Mouse (Mus musculus) heart, postnatal 25 days (tissue): ENCODE results near the gene Rassf3. TPM values are rescaled to one million over a fixed set of nuclear protein-coding genes. Genes with fewer than 3 reads are reported as not detected.

ENCODE experiments used
- DNase-seq: peaks from one replicate; pipeline ENCODE4 v3.0.0; 2022; ENCODE audit warnings: low spot score
- intact Hi-C: fragments of 180-260 bp; cut with DNase I; formaldehyde crosslinking; loops from one replicate; pipeline ENCODE4 v1.15.1; 2025
- total RNA-seq, 2 experiments: library from RNA; stranded (reverse); gene quantifications; 2 replicates each; pipeline ENCODE4 v1.2.3; 2021

Gene Rassf3
- total RNA-seq, 2 experiments from 2014 or later: 146 to 157 TPM

GRCm38 (mm10) chr10:121419640-121420470 is 56.3 kb downstream of the Rassf3 start:
- intact Hi-C loops: no loop called here
- DNase-seq: no peak

- intact Hi-C loops: no loop called here
- no peak for DNase-seq
These were observed 57.3 kb downstream of the Rassf3 start for GRCm38 (mm10) chr10:121418835-121419234.

- intact Hi-C loops: no loop called here
- no peak for DNase-seq
These were observed 62.0 kb downstream of the Rassf3 start for GRCm38 (mm10) chr10:121414127-121414526.

DNA sequence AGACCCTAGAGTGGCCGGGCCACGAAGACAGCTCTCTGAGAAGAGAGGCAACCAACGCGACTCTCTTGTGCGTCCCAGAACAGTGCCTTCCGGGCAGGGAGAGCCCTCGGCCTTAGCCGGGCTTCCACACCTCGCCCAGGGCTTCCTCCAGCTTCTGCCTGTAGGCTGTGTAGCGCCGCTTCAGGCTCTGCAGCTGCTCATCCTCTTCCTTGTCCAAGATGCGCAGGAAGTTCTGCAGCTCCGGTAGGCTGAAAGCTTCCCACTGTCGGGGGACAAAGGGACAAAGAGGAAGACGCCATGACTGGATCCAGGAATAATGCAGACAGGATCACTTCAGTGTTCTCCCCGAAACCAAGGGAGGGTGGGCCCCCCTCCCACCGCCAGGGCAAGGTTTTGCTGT is 63.3 kb downstream of the Rassf3 start:
- no peak for DNase-seq
- intact Hi-C loops: loop anchor here (2.0 kb wide), 1 partner anchor 14 kb away; no protein-coding TSS in a partner anchor

DNA sequence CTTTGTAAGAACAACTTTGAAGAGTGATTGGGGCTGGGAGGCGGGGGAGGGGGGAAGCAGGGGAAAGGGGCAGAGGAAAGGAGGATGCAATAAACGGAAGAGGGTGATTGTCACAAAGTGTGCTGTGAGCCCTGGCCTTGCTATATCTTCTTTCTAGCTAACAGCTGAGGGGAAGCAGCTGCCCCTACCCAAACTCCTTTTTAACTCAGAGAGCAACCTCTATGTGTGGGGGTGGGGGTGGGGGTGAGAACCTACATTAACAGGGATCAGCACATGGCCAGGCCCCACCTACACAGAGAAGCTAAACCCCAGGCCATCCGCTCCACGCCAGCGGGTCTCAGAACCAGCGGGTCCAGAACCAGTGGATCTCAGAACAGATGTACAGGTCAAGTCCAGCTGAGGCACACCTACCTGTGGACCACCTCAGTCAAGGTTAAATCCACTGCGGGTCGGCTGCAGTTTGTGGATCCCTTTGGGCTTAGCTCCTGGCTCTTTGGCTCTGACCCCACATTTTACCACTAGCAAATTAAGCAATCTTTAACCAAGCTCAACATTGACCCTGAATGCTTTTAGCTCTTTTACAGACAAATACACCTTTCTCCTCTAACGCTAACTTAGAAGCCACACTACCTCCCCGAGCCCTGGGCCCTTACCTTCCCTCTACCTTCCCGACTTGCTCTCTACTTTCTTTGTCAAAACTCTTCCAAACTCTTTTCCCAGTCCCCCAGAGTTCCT is 64.3 kb downstream of the Rassf3 start:
- intact Hi-C loops: loop anchor here (2.0 kb wide), 1 partner anchor 15 kb away; no protein-coding TSS in a partner anchor
- no peak for DNase-seq

GRCm38 (mm10) chr10:121409717-121410116 is 66.4 kb downstream of the Rassf3 start:
- DNase-seq: no peak
- intact Hi-C loops: loop anchor here (2.0 kb wide), 2 partner anchors 67 to 107 kb away; partner anchors contain the start of gene Rassf3

- intact Hi-C loops: no loop called here
- no peak for DNase-seq
These were observed 72.2 kb downstream of the Rassf3 start for GRCm38 (mm10) chr10:121403946-121404345.

GRCm38 (mm10) chr10:121403104-121403503 is 73.0 kb downstream of the Rassf3 start:
- no peak for DNase-seq
- intact Hi-C loops: no loop called here

DNA sequence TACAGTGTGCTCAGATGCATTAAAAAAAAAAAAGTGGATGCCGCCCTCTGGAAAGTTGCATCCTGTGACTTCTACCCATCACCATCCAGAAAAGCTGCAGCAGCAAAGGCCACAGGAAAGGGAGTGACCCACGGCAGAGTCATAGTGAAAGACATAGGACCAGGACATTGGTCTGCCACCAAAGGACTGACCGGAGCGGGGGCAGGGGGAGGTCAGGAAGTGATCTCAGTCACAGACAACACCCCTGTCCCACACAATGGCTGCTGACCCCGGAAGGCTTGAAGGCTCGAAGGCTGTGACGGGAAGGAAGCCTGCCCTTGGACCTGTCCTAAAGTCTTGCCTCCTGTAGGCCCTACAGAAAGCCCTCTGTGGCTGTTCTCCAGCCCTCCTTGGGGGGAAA is 75.1 kb downstream of the Rassf3 start:
- DNase-seq: no peak
- intact Hi-C loops: no loop called here

DNA sequence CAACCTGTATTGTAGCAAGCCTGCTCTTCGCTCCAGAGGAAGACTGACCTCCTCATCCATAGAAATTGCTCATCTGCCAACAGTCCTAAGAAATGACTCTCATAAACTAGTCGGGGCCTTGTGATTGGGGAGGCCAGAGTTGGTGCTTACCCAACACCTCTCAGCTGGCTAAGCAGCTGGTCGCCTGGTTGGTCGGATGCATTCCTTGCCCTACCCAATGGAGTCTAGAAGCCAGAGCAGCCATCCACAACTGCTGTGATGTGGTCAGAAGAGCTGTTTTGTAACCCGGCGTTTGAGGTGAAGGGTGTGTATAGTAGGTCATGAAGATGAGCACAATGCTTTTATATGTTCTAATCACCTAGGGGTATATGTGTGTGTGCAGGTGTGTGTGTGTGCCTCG is 77.5 kb downstream of the Rassf3 start:
- DNase-seq: no peak
- intact Hi-C loops: no loop called here

GRCm38 (mm10) chr10:121395542-121396176 is 80.5 kb downstream of the Rassf3 start:
- intact Hi-C loops: no loop called here
- no peak for DNase-seq

- DNase-seq: no peak
- intact Hi-C loops: no loop called here
These were observed 81.3 kb downstream of the Rassf3 start for GRCm38 (mm10) chr10:121394789-121395325.

GRCm38 (mm10) chr10:121394270-121394669 is 81.9 kb downstream of the Rassf3 start:
- intact Hi-C loops: no loop called here
- DNase-seq: no peak

DNA sequence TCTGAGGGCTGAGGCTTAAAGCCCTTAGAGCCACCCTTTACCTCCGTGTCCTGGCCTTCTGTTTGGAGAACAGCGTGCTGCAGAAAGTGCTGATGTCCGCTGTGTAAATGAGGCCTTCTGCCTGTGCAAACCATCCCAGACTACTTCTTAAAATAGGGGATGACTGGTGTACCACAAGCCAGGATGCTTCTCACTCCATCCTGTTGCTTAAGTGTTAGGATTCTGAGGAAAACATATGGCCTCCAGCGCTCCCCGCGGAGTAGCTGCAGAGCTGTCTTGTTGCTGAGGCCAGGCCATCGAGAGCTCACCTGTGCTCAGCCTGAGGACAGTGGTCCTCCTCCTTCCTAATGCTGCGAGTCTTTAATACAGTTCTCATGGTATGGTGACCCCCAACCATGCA is 84.2 kb downstream of the Rassf3 start:
- DNase-seq: no peak
- intact Hi-C loops: no loop called here

- intact Hi-C loops: no loop called here
These were observed 85.5 kb downstream of the Rassf3 start for GRCm38 (mm10) chr10:121390602-121391001.

DNA sequence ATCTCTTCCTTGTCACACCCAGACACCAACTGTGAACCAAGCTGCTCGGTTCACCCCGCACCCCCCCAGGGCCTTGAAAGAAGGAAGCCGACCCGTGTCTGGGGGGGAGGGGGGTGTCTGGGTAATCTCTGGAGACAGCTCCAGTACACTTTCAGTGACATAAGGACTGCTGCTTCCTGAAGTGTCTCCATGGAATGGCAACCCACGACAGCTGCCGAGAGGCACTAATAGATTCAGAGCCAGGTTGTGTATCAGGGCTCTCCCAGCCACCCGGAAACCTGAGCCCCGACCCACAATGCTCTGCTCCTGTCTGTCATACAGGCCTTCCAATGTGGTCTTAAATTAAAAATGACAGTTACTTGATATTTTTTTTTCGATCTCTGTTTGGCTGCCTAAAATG is 89.8 kb downstream of the Rassf3 start:
- intact Hi-C loops: no loop called here
- DNase-seq: no peak

More at GRCm38 (mm10) chr10:121390602-121391001, 85.5 kb downstream of the Rassf3 start:
- no peak for DNase-seq

DNA sequence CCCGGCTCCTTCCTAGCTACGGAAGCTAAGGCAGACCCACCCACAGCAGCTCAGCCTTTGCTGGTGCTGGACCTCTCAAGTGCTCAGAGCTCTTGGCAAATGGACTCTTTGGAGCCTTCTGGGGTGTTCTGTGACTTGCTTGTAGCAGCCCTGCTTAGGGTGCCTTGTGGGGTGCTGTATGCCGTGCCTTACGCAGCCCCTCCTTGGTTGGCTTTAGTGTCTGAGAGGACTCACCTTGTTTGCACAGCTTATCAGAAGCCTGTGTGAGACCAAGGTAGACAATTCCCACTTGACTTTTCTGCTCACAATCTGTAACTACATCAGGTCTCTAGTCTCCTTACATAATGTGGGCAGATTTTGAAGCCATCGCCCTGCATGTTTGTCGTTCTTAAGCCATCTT is 90.5 kb downstream of the Rassf3 start:
- intact Hi-C loops: no loop called here
- DNase-seq: no peak

DNA sequence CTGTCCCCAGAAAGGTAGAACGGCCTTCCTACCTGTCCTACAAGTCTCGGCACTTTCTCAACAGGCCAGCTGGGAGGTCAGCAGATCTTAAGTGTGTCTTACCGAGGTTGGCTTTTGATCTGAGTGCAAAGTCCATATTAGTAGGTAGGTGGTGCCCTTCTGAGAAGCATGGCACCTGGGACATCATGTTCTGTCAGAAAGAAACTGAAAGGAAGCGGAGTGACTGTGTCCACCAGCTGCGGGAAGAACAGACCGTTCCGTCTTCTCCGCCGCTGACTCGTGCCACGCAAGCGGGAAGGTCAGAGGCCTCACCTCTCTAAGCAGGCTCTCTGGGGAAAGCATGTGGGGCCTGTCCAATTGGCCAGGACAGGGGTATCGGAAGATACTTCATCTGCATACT is 91.4 kb downstream of the Rassf3 start:
- intact Hi-C loops: no loop called here
- DNase-seq: no peak

- intact Hi-C loops: no loop called here
- DNase-seq: no peak
These were observed 94.9 kb downstream of the Rassf3 start for GRCm38 (mm10) chr10:121381280-121381679.

- intact Hi-C loops: no loop called here
- no peak for DNase-seq
These were observed 96.8 kb downstream of the Rassf3 start for GRCm38 (mm10) chr10:121379387-121379786.
